Mouse (Mus musculus) MEL (cell line): ENCODE results near the gene Tubg1. TPM values are rescaled to one million over a fixed set of nuclear protein-coding genes. Genes with fewer than 3 reads are reported as not detected.

Source experiments
- DNase-seq: peaks from one replicate; pipeline ENCODE4 v3.0.0; 2011; ENCODE audit warnings: low read depth, low spot score
- H3K27ac ChIP-seq: 2 replicates; pipeline ENCODE4 v1.5.1; 2012; ENCODE audit warnings: low read depth, mild to moderate bottlenecking, control low read depth, low read length, moderate library complexity; ENCODE audit not compliant: control insufficient read depth
- H3K27me3 ChIP-seq, 2 experiments: fragments of 150-350 bp in 1 of 2; sonication (generic) in 1 of 2; 2 replicates each; pipeline ENCODE4 v1.6.1; 2012; ENCODE audit warnings: low read length in 2 of 2, mild to moderate bottlenecking in 2 of 2, improper control_type of control experiment in 1 of 2, moderate library complexity in 1 of 2; ENCODE audit not compliant: insufficient read depth in 2 of 2, control insufficient read depth in 1 of 2
- H3K36me3 ChIP-seq, 2 experiments: 2 replicates each; pipeline ENCODE4 v1.6.1; 2012 to 2014; ENCODE audit warnings: low read length in 2 of 2, improper control_type of control experiment in 1 of 2, inconsistent platforms in 1 of 2, mild to moderate bottlenecking in 1 of 2; ENCODE audit not compliant: insufficient read depth in 2 of 2, control insufficient read depth in 1 of 2
- H3K4me1 ChIP-seq, 2 experiments: fragments of 150-350 bp in 1 of 2; sonication (generic) in 1 of 2; 2 replicates each; pipeline ENCODE4 v1.6.1; 2012; ENCODE audit warnings: low read length in 2 of 2, improper control_type of control experiment in 1 of 2, mild to moderate bottlenecking in 1 of 2; ENCODE audit not compliant: insufficient read depth in 2 of 2, control insufficient read depth in 1 of 2
- H3K4me3 ChIP-seq, 2 experiments: fragments of 150-350 bp in 1 of 2; sonication (generic) in 1 of 2; 2 replicates each; pipeline ENCODE4 v1.5.1; 2012; ENCODE audit warnings: low read depth in 2 of 2, low read length in 2 of 2, mild to moderate bottlenecking in 2 of 2, moderate library complexity in 2 of 2, control low read depth in 1 of 2, improper control_type of control experiment in 1 of 2; ENCODE audit not compliant: control insufficient read depth in 1 of 2, insufficient read depth in 1 of 2
- H3K79me2 ChIP-seq: 2 replicates; pipeline ENCODE4 v1.6.1; 2012; ENCODE audit warnings: mild to moderate bottlenecking, low read length, moderate library complexity; ENCODE audit not compliant: control insufficient read depth, poor library complexity, insufficient read depth
- H3K9ac ChIP-seq: 2 replicates; pipeline ENCODE4 v1.6.1; 2012; ENCODE audit warnings: low read depth, mild to moderate bottlenecking, control low read depth, low read length, moderate library complexity; ENCODE audit not compliant: control insufficient read depth, poor library complexity, severe bottlenecking
- H3K9me3 ChIP-seq: fragments of 150-350 bp; sonication (generic); replicated peaks from 2 replicates; pipeline ENCODE4 v1.6.1; 2012; ENCODE audit warnings: mild to moderate bottlenecking, low read length, improper control_type of control experiment, moderate library complexity; ENCODE audit not compliant: insufficient read depth
- CTCF ChIP-seq, 3 experiments: IDR thresholded peaks in 2 of 3; conservative IDR thresholded peaks in 1 of 3; 2 replicates each; pipeline ENCODE4 v1.5.1; 2011 to 2012; ENCODE audit warnings: low read length in 3 of 3, low read depth in 2 of 3, mild to moderate bottlenecking in 2 of 3, improper control_type of control experiment in 1 of 3, inconsistent platforms in 1 of 3, mixed read lengths in 1 of 3, moderate library complexity in 1 of 3; ENCODE audit not compliant: control insufficient read depth in 1 of 3, insufficient read depth in 1 of 3, poor library complexity in 1 of 3, severe bottlenecking in 1 of 3
- E2F4 ChIP-seq: IDR thresholded peaks from 2 replicates; pipeline ENCODE4 v1.6.1; 2011; ENCODE audit warnings: low read depth, low read length, improper control_type of control experiment, borderline replicate concordance
- ELF1 ChIP-seq: IDR thresholded peaks from 2 replicates; pipeline ENCODE4 v1.6.1; 2014; ENCODE audit warnings: low read depth, mild to moderate bottlenecking, inconsistent platforms, low read length, improper control_type of control experiment, moderate library complexity
- GATA1 ChIP-seq: IDR thresholded peaks from 2 replicates; pipeline ENCODE4 v1.6.1; 2011; ENCODE audit warnings: low read depth, low read length, improper control_type of control experiment
- MEF2A ChIP-seq: IDR thresholded peaks from 2 replicates; pipeline ENCODE4 v1.6.1; 2014; ENCODE audit warnings: low read depth, mild to moderate bottlenecking, inconsistent platforms, low read length, improper control_type of control experiment; ENCODE audit not compliant: poor library complexity, insufficient replicate concordance, severe bottlenecking; ENCODE audit errors: extremely low read depth
- MYC ChIP-seq: IDR thresholded peaks from 2 replicates; pipeline ENCODE4 v1.6.1; 2011; ENCODE audit warnings: low read depth, mild to moderate bottlenecking, low read length, improper control_type of control experiment, moderate library complexity
- NRF1 ChIP-seq: IDR thresholded peaks from 2 replicates; pipeline ENCODE4 v1.6.1; 2014; ENCODE audit warnings: low read depth, mild to moderate bottlenecking, inconsistent platforms, low read length, improper control_type of control experiment, moderate library complexity; ENCODE audit not compliant: poor library complexity, insufficient read depth, severe bottlenecking
- RAD21 ChIP-seq: IDR thresholded peaks from 2 replicates; pipeline ENCODE4 v1.6.1; 2011; ENCODE audit warnings: mild to moderate bottlenecking, low read depth, low read length, improper control_type of control experiment
- TAL1 ChIP-seq: IDR thresholded peaks from 2 replicates; pipeline ENCODE4 v1.6.1; 2012; ENCODE audit warnings: mild to moderate bottlenecking, inconsistent platforms, low read length, moderate library complexity, mixed read lengths
- TBP ChIP-seq: IDR thresholded peaks from 2 replicates; pipeline ENCODE4 v1.8.0; 2011; ENCODE audit warnings: low read depth, low read length, improper control_type of control experiment
- UBTF ChIP-seq: IDR thresholded peaks from 2 replicates; pipeline ENCODE4 v1.6.1; 2012; ENCODE audit warnings: low read depth, mild to moderate bottlenecking, inconsistent platforms, low read length, improper control_type of control experiment, moderate library complexity, borderline replicate concordance; ENCODE audit not compliant: insufficient read depth
- USF1 ChIP-seq: IDR thresholded peaks from 2 replicates; pipeline ENCODE4 v1.6.1; 2014; ENCODE audit warnings: low read depth, mild to moderate bottlenecking, inconsistent platforms, low read length, improper control_type of control experiment, moderate library complexity
- ZKSCAN1 ChIP-seq: IDR thresholded peaks from 2 replicates; pipeline ENCODE4 v1.6.1; 2012; ENCODE audit warnings: low read depth, mild to moderate bottlenecking, inconsistent platforms, low read length, improper control_type of control experiment, moderate library complexity
- ZMIZ1 ChIP-seq: IDR thresholded peaks from 2 replicates; pipeline ENCODE4 v1.6.1; 2012; ENCODE audit warnings: low read depth, mild to moderate bottlenecking, inconsistent platforms, low read length, improper control_type of control experiment, moderate library complexity
- polyA plus RNA-seq, 2 experiments: library from polyadenylated mRNA; stranded (reverse) in 1 of 2; unstranded in 1 of 2; fragments of >175 nt in 1 of 2; fragments of >200 nt in 1 of 2; gene quantifications; 2 replicates each; pipeline versions ENCODE4 v1.2.1 to v1.2.4; 2012; ENCODE audit warnings: low replicate concordance in 2 of 2, low read depth in 1 of 2; ENCODE audit not compliant: insufficient read length in 2 of 2, insufficient read depth in 1 of 2, missing spikeins in 1 of 2
- total RNA-seq: library from RNA; depleted of rRNA; stranded (reverse); fragments of 300-350 nt; gene quantifications from 2 replicates; pipeline ENCODE4 v1.2.3, GENCODE M21; 2012

Gene Tubg1
- total and polyA plus RNA-seq, 3 experiments = 60.0 to 183 (median 125) TPM

- Histone ChIP-seq H3K27ac (no peak overlapping the region), H3K9me3 (no peaks in the 10 kb centered on the region)
- TF ChIP-seq RAD21 = no peak
- TF ChIP-seq ZKSCAN1 = no peak
- no peak for TF ChIP-seq USF1
- TF ChIP-seq, all 39 proteins: peak for 0
- Histone ChIP-seq H3K79me2 (peaks cover 23% of the 10 kb centered on the region), H3K9ac (no peak overlapping the region), H3K27me3 (no peaks in the 10 kb centered on the region), H3K4me3 (no peak overlapping the region), H3K4me1 (peaks cover 6 to 24% of the 10 kb centered on the region in 2 experiments), H3K36me3 (peaks cover under 1 to 19% of the 10 kb centered on the region in 2 experiments; a peak in 2 of 4 replicates)
- DNase-seq = no peak
Observed at GRCm38 (mm10) chr11:101084246-101084645, 35.5 kb upstream of the Tubg1 start.

- peaks cover 3 to 19% of the 10 kb centered on the region in 2 experiments; a peak in 2 of 4 replicates for H3K36me3 ChIP-seq
- H3K27ac ChIP-seq = no peak overlapping the region
- H3K4me3 ChIP-seq = no peak overlapping the region
- TF ChIP-seq E2F4 (no peak), USF1 (no peak), MEF2A (no peak), MYC (no peak), NRF1 (no peak), TBP (no peak), ZMIZ1 (no peak), GATA1 (no peak), ELF1 (no peak), TAL1 (no peak)
- peaks cover 6 to 24% of the 10 kb centered on the region in 2 experiments for H3K4me1 ChIP-seq
- DNase-seq = no peak
- peaks cover 23% of the 10 kb centered on the region for H3K79me2 ChIP-seq
- no peak overlapping the region for H3K9ac ChIP-seq
- H3K9me3 ChIP-seq = no peaks in the 10 kb centered on the region
- no peaks in the 10 kb centered on the region for H3K27me3 ChIP-seq
Observed at GRCm38 (mm10) chr11:101084811-101085210, 34.9 kb upstream of the Tubg1 start.

DNA sequence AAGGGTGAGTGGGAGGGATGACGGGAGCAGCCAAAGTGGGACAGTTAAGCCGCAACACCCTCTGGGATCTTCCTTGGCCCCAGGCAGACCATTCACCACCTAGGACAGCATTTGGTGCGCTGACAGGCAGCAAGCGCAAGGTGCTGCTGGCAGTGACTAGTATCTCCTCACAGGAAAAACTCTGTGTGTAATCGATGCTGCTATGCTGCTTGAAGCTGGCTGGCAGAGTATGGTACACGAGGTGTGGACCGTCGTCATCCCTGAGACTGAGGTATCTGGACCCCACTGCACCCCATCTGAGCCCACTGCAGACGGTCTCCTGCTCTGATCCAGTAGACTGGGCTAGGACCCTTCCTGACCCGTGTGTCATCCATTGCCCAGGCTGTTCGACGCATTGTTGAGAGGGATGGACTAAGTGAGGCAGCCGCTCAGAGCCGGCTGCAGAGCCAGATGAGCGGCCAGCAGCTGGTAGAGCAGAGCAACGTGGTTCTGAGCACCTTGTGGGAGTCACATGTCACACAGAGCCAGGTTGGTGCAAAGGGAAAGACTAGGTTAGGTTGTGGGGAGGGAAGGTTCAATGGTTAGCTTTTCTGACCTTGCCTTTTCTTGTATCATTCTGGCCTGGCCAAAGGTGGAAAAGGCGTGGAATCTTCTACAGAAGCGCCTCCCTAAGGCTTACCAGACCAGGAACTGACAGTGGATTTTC, 34.0 kb upstream of the Tubg1 start:
- Histone ChIP-seq H3K4me1 (peaks cover 6 to 24% of the 10 kb centered on the region in 2 experiments), H3K79me2 (peaks cover 23% of the 10 kb centered on the region), H3K9ac (no peak overlapping the region)
- DNase-seq = no peak
- TF ChIP-seq UBTF (no peak), CTCF (IDR thresholded peaks at IDR 0.05 in 2 of 3, conservative IDR thresholded peaks at IDR 0.05 in 1 of 3; ENCODE audit: control insufficient read depth in 1 of 3, insufficient read depth in 1 of 3, low read depth in 2 of 3, low read length in 3 of 3, poor library complexity in 1 of 3, severe bottlenecking in 1 of 3) (0 out of 6 replicates have a peak, but pooled peaks of 1 of the 3 experiments have one; percentile 1)
- TF ChIP-seq, all 39 proteins: peak for 1
- peaks cover 3 to 19% of the 10 kb centered on the region in 2 experiments; a peak in 2 of 4 replicates for H3K36me3 ChIP-seq
- no peaks in the 10 kb centered on the region for H3K9me3 ChIP-seq
- H3K27me3 ChIP-seq = no peaks in the 10 kb centered on the region
- H3K4me3 ChIP-seq = no peak overlapping the region
- H3K27ac ChIP-seq = no peak overlapping the region
